Mouse (Mus musculus) hematopoietic stem cell, adult 5-6 weeks (primary cell): Measurements from ENCODE around the gene Gm10974. TPM values are rescaled to one million over a fixed set of nuclear protein-coding genes. Genes with fewer than 3 reads are reported as not detected.

Source experiments
- ATAC-seq, 2 experiments: fragments of 125-278 bp in 1 of 2; replicated peaks in 1 of 2; 2 replicates each; pipeline ENCODE4 v1.8.0; 2016 to 2017; ENCODE audit warnings: inconsistent platforms in 2 of 2, mild to moderate bottlenecking in 2 of 2, moderate number of reproducible peaks in 2 of 2, low read depth in 1 of 2, moderate TSS enrichment in 1 of 2; ENCODE audit not compliant: low FRiP score in 2 of 2, poor library complexity in 2 of 2, severe bottlenecking in 2 of 2, insufficient read depth in 1 of 2, low TSS enrichment in 1 of 2
- total RNA-seq: library from RNA; stranded (forward); fragments of 172-1452, 232-1000 nt; gene quantifications from 2 replicates; pipeline ENCODE4 v1.2.3, GENCODE M21; 2017

Gene Gm10974
- total RNA-seq, 1 experiment from 2014 or later = not detected

GRCm38 (mm10) chr7:66387813-66388521, 22.3 kb downstream of the Gm10974 start, which contains the start of gene Lrrk1:
Lrrk1 (minus strand) TSS chr7:66388350.
- peak; percentile 47 to 61 for ATAC-seq

- ATAC-seq = peak; percentile 79 to 86
Measured at GRCm38 (mm10) chr7:66388621-66389532, 23.2 kb downstream of the Gm10974 start.

DNA sequence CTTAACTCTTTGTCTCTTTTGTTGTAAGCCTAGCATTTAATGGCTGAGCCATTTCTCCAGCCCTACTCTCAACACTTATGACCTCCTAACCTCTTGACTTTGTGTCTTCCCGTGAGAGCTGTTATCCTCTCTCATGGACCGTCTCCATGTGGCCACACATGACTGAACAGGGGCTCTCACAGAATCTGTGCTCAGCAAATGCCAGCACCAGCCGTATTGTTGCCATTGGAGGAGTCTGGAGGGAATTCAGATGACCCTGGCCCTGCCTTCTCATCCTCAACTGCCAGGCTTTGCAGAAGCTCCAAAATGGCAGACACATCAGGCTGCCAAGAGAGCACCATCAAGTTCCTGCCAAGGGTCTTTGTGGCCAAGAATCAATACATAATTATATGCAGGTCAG, 31.6 kb downstream of the Gm10974 start:
- ATAC-seq = no peak

- no peak for ATAC-seq
Measured at GRCm38 (mm10) chr7:66401605-66402004, 35.9 kb downstream of the Gm10974 start.

GRCm38 (mm10) chr7:66402876-66403275, 37.2 kb downstream of the Gm10974 start:
- ATAC-seq = no peak

- peak; percentile 42 to 61; a peak in 3 of 4 replicates for ATAC-seq
Measured at GRCm38 (mm10) chr7:66404141-66404540, 38.4 kb downstream of the Gm10974 start.

DNA sequence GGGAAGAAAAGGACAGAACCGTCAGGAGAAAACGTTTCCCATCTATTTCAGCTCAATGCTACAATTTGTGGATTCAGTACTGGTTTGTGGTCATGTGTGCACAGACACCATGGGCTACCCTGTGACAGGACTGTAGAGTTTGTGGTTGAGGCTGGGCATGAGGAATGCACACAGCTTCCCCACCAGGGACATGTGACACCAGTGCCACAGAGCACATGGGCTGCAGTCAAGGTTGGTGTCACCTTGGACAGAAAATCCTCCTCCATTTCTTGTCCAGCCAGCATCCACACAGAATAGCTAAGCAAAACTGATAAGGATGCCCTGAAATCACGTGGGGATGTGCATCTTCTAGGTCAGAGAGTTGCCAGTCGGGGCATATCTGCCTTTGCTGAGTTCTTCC, 39.1 kb downstream of the Gm10974 start:
- ATAC-seq = peak; percentile 67 to 74

DNA sequence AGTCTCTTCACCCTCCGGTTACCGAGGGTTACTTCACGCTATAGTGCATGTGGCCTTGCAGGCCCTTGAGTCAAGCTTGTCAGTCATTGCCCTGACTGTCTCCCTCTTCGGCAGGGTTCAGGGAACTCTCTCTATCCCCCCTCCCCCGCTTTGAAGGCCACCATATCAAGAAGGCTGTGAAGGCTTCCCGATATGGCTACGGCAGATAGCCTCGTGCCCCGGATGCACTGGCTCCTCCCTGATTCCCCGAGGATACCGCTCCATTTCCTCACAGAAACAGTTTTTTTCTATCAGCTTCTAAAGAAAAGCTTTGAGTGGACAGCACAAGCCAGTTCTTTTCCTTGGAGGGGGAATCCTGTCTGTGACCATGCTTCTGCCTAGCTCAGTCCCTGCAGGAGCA, 39.8 kb downstream of the Gm10974 start:
- ATAC-seq = no peak

DNA sequence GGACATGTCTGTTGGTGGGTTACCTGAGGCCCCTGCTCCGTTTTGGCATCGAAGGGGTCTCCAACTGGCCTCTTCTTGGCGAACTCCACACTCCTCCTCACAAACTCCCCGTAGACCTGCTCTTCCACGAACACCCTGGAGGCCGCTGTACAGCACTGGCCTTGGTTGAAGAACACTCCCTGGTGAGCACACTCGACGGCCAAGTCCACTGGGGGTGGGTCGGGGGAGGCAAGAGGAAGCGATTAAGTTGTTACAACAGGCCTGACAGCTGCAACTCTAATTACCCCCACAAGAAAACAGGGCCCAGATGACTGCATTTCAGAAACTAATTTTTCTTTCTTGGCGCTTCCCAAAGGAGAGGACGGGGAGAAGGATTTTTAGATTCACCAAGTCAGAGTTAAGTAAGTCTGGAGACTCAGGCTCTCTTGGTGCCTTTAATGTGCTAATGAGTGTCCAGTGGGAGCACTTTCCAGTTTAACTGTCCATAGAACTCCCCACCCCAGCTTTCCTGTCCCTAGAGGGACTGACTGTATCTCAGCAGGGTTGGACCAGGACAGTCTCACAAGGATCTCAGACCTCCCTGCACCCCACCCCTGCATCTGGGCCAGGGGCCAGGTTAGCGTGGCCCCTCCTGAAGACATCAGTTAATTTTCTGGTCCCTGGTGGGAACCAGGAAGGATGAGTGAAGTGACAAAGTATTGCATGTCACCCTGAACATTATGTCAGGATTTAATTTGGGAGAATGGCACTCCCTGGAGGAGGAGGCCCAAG, 40.4 kb downstream of the Gm10974 start:
- no peak for ATAC-seq

DNA sequence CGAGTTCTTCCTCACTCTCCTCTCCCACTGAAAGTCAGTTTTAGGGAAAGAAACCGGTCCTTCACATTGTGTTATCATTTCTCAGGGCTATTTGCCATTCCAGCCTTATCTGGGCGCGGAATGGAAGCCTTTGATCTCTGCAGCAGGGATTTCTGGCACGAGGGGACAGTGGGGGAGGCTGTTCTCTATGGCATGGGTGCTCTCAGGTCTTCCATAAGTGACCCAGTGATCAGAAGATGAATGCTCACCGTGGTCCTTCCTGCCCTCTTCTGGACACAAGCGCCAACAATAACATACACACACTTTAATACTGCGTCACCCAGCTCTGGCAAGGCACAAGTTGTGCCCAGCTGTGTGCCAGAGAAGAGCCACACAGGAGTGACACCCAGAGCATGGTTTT, 41.3 kb downstream of the Gm10974 start:
- ATAC-seq = no peak

- no peak for ATAC-seq
Measured at GRCm38 (mm10) chr7:66409433-66409832, 43.7 kb downstream of the Gm10974 start.

- ATAC-seq = no peak
Measured at GRCm38 (mm10) chr7:66413093-66413492, 47.4 kb downstream of the Gm10974 start.

DNA sequence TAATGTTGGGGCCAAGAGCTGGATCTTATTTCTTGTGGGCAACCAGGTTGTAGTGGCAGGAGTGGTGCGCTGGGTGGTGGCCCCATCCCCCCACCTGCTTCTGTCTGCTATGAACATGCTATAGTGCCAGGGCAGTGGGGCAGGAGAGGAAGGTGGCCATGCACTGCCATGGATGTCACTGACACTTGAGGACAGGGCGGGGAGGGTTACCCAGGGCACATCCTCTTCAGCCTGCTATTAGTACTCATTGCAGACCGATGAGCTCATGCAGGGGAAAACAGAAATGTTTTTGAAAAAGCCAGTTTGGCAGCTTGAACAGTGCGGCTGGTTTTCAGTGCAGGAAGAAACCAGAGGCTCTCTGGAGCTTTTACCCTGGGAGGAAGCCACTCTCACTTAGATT, 51.1 kb downstream of the Gm10974 start:
- no peak for ATAC-seq

GRCm38 (mm10) chr7:66418981-66419380, 53.3 kb downstream of the Gm10974 start:
- no peak for ATAC-seq

DNA sequence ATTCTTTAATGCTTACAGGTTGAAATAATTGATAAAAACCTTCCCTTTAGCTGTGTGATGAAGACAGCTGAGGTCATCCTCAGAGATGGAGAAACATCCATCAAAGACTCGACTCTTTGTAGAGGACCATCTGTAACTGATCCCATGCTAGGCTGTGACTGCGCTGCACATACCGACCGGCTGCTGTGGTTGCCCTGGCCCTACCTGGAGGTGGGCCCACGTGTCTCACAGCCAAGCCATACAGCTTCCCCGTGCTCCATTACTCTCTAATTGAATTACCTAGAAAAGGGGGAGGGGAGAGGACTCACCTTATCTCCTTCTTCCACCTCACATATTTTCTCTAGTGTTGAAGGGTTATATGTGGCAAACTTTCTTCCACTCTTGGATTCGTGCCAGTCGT, 56.2 kb downstream of the Gm10974 start:
- ATAC-seq = no peak

DNA sequence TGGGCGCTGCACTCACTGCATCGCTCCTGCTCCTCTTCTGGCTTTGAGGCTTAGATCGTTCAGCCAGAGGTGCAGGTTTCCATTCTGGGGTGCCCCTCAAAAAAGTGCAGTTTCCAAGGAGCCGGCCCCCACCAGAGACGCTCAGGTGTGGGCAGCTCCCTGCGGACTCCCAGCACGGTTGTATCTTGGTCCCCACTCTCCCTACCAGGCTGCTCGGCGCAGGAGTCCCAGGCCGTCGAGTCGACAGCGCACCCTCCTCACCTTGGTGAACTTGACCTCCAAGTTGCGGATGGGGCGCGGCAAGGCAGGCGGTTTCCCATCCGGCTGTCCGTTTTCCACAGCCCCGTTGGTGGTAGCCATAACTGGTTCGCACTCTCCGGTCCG, 61.3 kb downstream of the Gm10974 start:
- no peak for ATAC-seq

DNA sequence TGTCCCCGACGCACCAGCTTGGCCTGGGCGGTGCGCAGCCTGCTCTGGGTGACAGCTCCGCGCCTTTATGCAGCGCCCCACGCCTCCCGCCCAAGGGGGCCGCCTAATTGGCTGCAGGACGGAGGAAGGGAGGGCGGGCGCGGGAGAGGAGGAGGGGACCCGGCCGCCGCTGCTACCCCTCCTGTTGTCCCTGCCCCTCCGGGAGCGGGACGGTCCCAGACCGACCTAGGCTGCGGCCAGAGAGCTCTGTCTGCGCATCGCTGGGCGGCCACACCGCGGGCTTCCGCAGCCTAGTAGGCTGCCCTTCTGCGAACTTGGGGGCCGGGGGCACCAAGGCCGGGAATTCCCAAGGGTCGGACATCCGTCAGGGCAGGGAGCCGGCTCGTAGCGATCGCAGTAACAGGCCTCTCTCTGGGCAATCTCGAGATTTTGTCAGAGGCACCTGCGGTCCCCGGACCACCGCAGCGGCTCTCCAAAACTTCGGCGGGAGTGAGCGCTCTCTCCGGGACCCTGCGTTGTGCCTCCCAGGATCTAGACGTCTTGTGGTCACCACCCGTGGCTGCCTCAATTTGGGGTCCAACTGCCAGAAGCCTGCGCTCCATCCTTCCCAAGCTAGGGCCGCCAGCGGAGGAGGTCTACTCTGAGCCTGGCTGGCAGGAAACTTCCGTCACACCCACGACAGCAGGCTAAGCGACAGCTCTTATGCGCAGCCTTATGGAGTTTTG, 61.9 kb downstream of the Gm10974 start, which contains the start of gene Aldh1a3:
Gene Aldh1a3, minus strand, starts transcription at position 81 of the 725 bp plus-strand sequence.
- ATAC-seq = peak; percentile 43 to 52
